Mouse (Mus musculus) erythroblast, embryonic 14.5 days (primary cell): ENCODE data around the gene Olfr352. TPM values are rescaled to one million over a fixed set of nuclear protein-coding genes. Genes with fewer than 3 reads are reported as not detected.

Source experiments
- H3K27me3 ChIP-seq: 2 replicates; pipeline ENCODE4 v1.6.1; 2012; ENCODE audit warnings: inconsistent platforms; ENCODE audit not compliant: control insufficient read depth
- H3K36me3 ChIP-seq: 2 replicates; pipeline ENCODE4 v1.6.1; 2012; ENCODE audit warnings: mild to moderate bottlenecking, inconsistent platforms; ENCODE audit not compliant: control insufficient read depth
- H3K4me1 ChIP-seq: 2 replicates; pipeline ENCODE4 v1.6.1; 2012; ENCODE audit warnings: inconsistent platforms; ENCODE audit not compliant: control insufficient read depth
- H3K4me3 ChIP-seq: replicated peaks from 2 replicates; pipeline ENCODE3; 2012; ENCODE audit warnings: moderate library complexity, mild to moderate bottlenecking, inconsistent platforms
- H3K9me3 ChIP-seq: 2 replicates; pipeline ENCODE4 v1.6.1; 2012; ENCODE audit warnings: low read length, inconsistent platforms, mixed read lengths; ENCODE audit not compliant: control insufficient read depth
- GATA1 ChIP-seq: IDR thresholded peaks from 2 replicates; pipeline ENCODE4 v1.6.1; 2012; ENCODE audit warnings: low read length, inconsistent platforms, mixed read lengths
- TAL1 ChIP-seq: IDR thresholded peaks from 3 replicates; pipeline ENCODE4 v1.6.1; 2012; ENCODE audit warnings: low read length, inconsistent platforms, mixed read lengths
- polyA plus RNA-seq: library from polyadenylated mRNA; stranded (reverse); fragments of >175 nt; gene quantifications from 2 replicates; pipeline ENCODE4 v1.2.3, GENCODE M21; 2012

The Olfr352 gene
- not detected in 2 replicates for polyA plus RNA-seq

- no peaks in the 10 kb centered on the region for H3K36me3 ChIP-seq
- no peak within 1 kb of the TSS for H3K4me3 ChIP-seq
- H3K4me1 ChIP-seq: no peaks in the 10 kb centered on the region
- TF ChIP-seq GATA1 (no peak), TAL1 (no peak)
- peaks cover 10% of the 10 kb centered on the region for H3K9me3 ChIP-seq
- no peaks in the 10 kb centered on the region for H3K27me3 ChIP-seq
Observed at GRCm38 (mm10) chr2:36868160-36868559, at the start of gene Olfr352. Olfr352 (plus strand) TSS chr2:36868460.

DNA sequence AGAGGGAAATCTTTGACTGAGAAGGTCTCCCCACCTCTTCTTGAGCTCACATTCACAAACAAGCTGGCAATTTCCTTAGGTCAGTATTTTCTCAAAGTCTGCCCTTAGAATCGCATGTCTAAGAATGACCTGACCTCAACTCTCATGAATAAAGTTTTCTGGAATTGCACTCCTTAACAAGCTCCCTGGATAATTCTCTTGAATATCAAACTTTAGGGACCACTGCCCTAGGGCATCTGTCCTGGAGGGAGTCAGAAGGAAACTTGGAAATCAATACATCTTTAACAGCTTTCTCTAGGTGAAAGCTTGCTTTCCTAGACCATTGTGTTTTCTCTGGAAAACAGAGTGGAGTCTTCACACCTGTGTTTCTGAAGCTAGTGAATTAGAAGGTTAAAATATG, 22.2 kb upstream of the Olfr352 start, which contains the start of gene Olfr350:
TSS of gene Olfr350 (plus strand) at position 301 of the 400 bp plus-strand sequence.
- H3K36me3 ChIP-seq: no peaks in the 10 kb centered on the region
- H3K4me1 ChIP-seq: no peaks in the 10 kb centered on the region
- 0 out of 2 replicates have a peak, but pooled peaks cover 4% of the 10 kb centered on the region for H3K9me3 ChIP-seq
- no peaks in the 10 kb centered on the region for H3K27me3 ChIP-seq
- TF ChIP-seq GATA1 (no peak), TAL1 (no peak)
- H3K4me3 ChIP-seq: no peak within 1 kb of the TSS

- no peak within 1 kb of the TSS for H3K4me3 ChIP-seq
- H3K4me1 ChIP-seq: no peaks in the 10 kb centered on the region
- H3K9me3 ChIP-seq: peaks cover 11% of the 10 kb centered on the region
- H3K27me3 ChIP-seq: no peaks in the 10 kb centered on the region
- no peaks in the 10 kb centered on the region for H3K36me3 ChIP-seq
- TF ChIP-seq GATA1 (no peak), TAL1 (no peak)
Observed at GRCm38 (mm10) chr2:36862560-36862959, 5.7 kb upstream of the Olfr352 start, which contains the start of gene Olfr351. Olfr351 (minus strand) TSS chr2:36862660.

DNA sequence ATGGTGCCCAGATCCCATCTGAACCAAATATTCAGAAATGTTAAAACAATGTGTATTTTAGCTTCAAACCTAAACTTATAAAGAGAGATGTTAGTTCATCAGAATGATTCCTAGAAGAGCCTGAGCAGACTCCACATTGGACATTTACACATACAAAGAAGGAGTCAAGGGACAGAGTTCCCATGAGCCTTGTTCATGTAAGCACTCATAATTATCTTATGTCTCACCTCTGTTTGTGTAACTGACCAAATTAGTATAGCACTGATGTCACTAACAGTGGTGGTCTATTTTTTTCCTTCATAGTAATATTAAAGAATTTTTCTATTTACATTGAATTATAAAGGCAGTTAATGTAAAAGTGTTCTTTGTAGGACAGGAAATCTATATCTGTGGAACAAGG, 24.6 kb downstream of the Olfr352 start, which contains the start of gene Olfr353:
TSS of gene Olfr353 (minus strand) at position 101 of the 400 bp plus-strand sequence.
- Histone ChIP-seq H3K36me3 (no peaks in the 10 kb centered on the region), H3K4me1 (no peaks in the 10 kb centered on the region), H3K27me3 (no peaks in the 10 kb centered on the region), H3K9me3 (no peaks in the 10 kb centered on the region; the same call in 1 of the 2 replicates), H3K4me3 (no peak within 1 kb of the TSS)
- TF ChIP-seq TAL1 (no peak), GATA1 (no peak)

GRCm38 (mm10) chr2:36897114-36897513, 28.9 kb downstream of the Olfr352 start:
- peaks cover 6% of the 10 kb centered on the region for H3K9me3 ChIP-seq
- H3K4me1 ChIP-seq: no peaks in the 10 kb centered on the region
- no peak for TF ChIP-seq GATA1
- TF ChIP-seq TAL1: no peak
- no peaks in the 10 kb centered on the region for H3K36me3 ChIP-seq
- no peaks in the 10 kb centered on the region for H3K27me3 ChIP-seq
- no peak overlapping the region for H3K4me3 ChIP-seq

- Histone ChIP-seq H3K36me3 (no peaks in the 10 kb centered on the region), H3K4me3 (no peak within 1 kb of the TSS), H3K4me1 (no peaks in the 10 kb centered on the region), H3K27me3 (no peaks in the 10 kb centered on the region), H3K9me3 (peaks cover 14% of the 10 kb centered on the region)
- no peak for TF ChIP-seq GATA1
- no peak for TF ChIP-seq TAL1
Observed at GRCm38 (mm10) chr2:36905380-36905779, 37.1 kb downstream of the Olfr352 start, which contains the start of gene Olfr354. Olfr354 (plus strand) TSS chr2:36905680.

Other genes starting within 250 kb of the Olfr352 start
- gene Olfr345, start 228.4 kb upstream of the Olfr352 start, polyA plus RNA-seq: not detected in 2 replicates
- 0.02 TPM in 1 of 2 replicates, not detected in the other for gene Olfr346, start 182.7 kb upstream of the Olfr352 start, polyA plus RNA-seq
- gene Olfr347, start 136.6 kb upstream of the Olfr352 start, polyA plus RNA-seq: not detected in 2 replicates
- not detected in 2 replicates for gene Olfr348, start 84.2 kb upstream of the Olfr352 start, polyA plus RNA-seq
- not detected in 2 replicates for gene Olfr50, start 77.9 kb upstream of the Olfr352 start, polyA plus RNA-seq
- not detected in 2 replicates for gene Olfr3, start 51.4 kb upstream of the Olfr352 start, polyA plus RNA-seq
- gene Olfr350, start 22.1 kb upstream of the Olfr352 start, polyA plus RNA-seq: 0.04 TPM in 1 of 2 replicates, not detected in the other
- not detected in 2 replicates for gene Olfr351, start 5.8 kb upstream of the Olfr352 start, polyA plus RNA-seq
- gene Olfr353, start 24.5 kb downstream of the Olfr352 start, polyA plus RNA-seq: not detected in 2 replicates
- not detected in 2 replicates for gene Olfr354, start 37.2 kb downstream of the Olfr352 start, polyA plus RNA-seq
- gene Olfr355, start 60.4 kb downstream of the Olfr352 start, polyA plus RNA-seq: not detected in 2 replicates
- gene Olfr356, start 68.7 kb downstream of the Olfr352 start, polyA plus RNA-seq: not detected in 2 replicates
- not detected in 2 replicates for gene Olfr357, start 125.4 kb downstream of the Olfr352 start, polyA plus RNA-seq
- 0.01 TPM in 1 of 2 replicates, not detected in the other for gene Olfr358, start 140.9 kb downstream of the Olfr352 start, polyA plus RNA-seq
- not detected in 2 replicates for gene Olfr360, start 197.3 kb downstream of the Olfr352 start, polyA plus RNA-seq
- not detected in 2 replicates for gene Olfr361, start 220.8 kb downstream of the Olfr352 start, polyA plus RNA-seq
- not detected in 2 replicates for gene Olfr362, start 249.4 kb downstream of the Olfr352 start, polyA plus RNA-seq